In the genomic region with DNA sequence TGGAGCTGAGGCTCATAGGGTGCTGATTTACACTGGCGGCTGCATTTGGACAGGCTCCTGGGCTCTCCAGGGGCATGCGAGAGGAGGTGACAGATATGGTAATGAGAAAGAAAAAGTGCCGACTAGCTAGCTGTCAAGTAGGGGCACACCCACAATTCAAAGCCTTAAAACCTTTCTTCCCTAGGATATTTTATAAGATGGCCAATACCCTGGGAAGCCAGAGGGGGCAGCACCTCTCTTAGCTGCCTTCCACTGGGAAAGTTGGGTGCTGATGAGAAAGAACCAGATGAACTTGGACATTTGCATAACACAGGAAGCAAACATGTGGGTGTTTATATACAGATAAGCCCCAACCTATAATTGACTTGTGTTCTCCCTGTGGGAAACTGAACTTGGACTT, we compare ENCODE assay signal across 11 mouse cellular contexts. TPM values are rescaled to one million over a fixed set of nuclear protein-coding genes. Genes with fewer than 3 reads are reported as not detected.
DNase-seq lines count a peak whose midpoint lies in the region; ATAC-seq and TF ChIP-seq lines count a peak whose summit lies in the region.
"Had no signal": no experiment of that assay in that cellular context is flagged by ENCODE, and none has a peak within 500 bp of the region (broad histone marks: within the 10 kb centered on the region; RNA-seq: fewer than 3 reads in every experiment).

No protein-coding gene starts in this region.

- no peak overlapping the region for H3K4me2 ChIP-seq in intestine, postnatal 0 days (replicated peaks; ENCODE audit: low read depth)
- H3K4me2 ChIP-seq in intestine, embryonic 15.5 days (replicated peaks): no peak overlapping the region
- H3K4me2 ChIP-seq: embryonic facial prominence, embryonic 12.5 days; midbrain, embryonic 12.5 days had no signal

- no peaks in the 10 kb centered on the region for H3K36me3 ChIP-seq in intestine, postnatal 0 days (ENCODE audit: control insufficient read depth, insufficient read depth)
- H3K36me3 ChIP-seq in intestine, embryonic 15.5 days: no peaks in the 10 kb centered on the region
- no peaks in the 10 kb centered on the region for H3K36me3 ChIP-seq in testis, adult 2 months (ENCODE audit: control insufficient read depth, insufficient read depth, low read length)
- no peaks in the 10 kb centered on the region for H3K36me3 ChIP-seq in small intestine, adult 2 months (ENCODE audit: control insufficient read depth, insufficient read depth, low read length)
- no peaks in the 10 kb centered on the region for H3K36me3 ChIP-seq in heart, embryonic 10.5 days
- H3K36me3 ChIP-seq: embryonic facial prominence, embryonic 12.5 days; midbrain, embryonic 12.5 days had no signal

- no peak overlapping the region for H3K9ac ChIP-seq in intestine, postnatal 0 days (ENCODE audit: low read depth, low read length)
- H3K9ac ChIP-seq in intestine, embryonic 15.5 days: no peak overlapping the region
- H3K9ac ChIP-seq: embryonic facial prominence, embryonic 12.5 days; midbrain, embryonic 12.5 days had no signal

- no peak for TF ChIP-seq POLR2A in testis, adult 2 months (IDR thresholded peaks at IDR 0.05; ENCODE audit: control insufficient read depth, low read depth, low read length)
- no peak for TF ChIP-seq POLR2A in cortical plate, adult 2 months (IDR thresholded peaks at IDR 0.05; ENCODE audit: extremely low read depth, insufficient read depth, low read length)
- no peak for TF ChIP-seq POLR2A in small intestine, adult 2 months (IDR thresholded peaks at IDR 0.05; ENCODE audit: low read depth, low read length)

- no peak overlapping the region for H3K4me3 ChIP-seq in intestine, postnatal 0 days (ENCODE audit: low read depth, low read length)
- no peak overlapping the region for H3K4me3 ChIP-seq in intestine, embryonic 15.5 days (replicated peaks)
- H3K4me3 ChIP-seq in testis, adult 2 months (ENCODE audit: control insufficient read depth, low read depth, low read length): no peak overlapping the region
- H3K4me3 ChIP-seq in cortical plate, adult 2 months (ENCODE audit: insufficient read depth, low read length): no peak overlapping the region
- H3K4me3 ChIP-seq in small intestine, adult 2 months (ENCODE audit: low read depth, low read length): no peak overlapping the region
- no peak overlapping the region for H3K4me3 ChIP-seq in heart, embryonic 10.5 days
- H3K4me3 ChIP-seq: embryonic facial prominence, embryonic 12.5 days; midbrain, embryonic 12.5 days had no signal

- no peaks in the 10 kb centered on the region for H3K9me3 ChIP-seq in intestine, postnatal 0 days (ENCODE audit: control insufficient read depth)
- no peaks in the 10 kb centered on the region for H3K9me3 ChIP-seq in intestine, embryonic 15.5 days
- no peaks in the 10 kb centered on the region for H3K9me3 ChIP-seq in heart, embryonic 10.5 days
- H3K9me3 ChIP-seq: embryonic facial prominence, embryonic 12.5 days; midbrain, embryonic 12.5 days had no signal

- H3K4me1 ChIP-seq in intestine, postnatal 0 days (replicated peaks; ENCODE audit: control insufficient read depth, insufficient read depth, low read length): no peaks in the 10 kb centered on the region
- no peaks in the 10 kb centered on the region for H3K4me1 ChIP-seq in intestine, embryonic 15.5 days (replicated peaks)
- peaks cover 12% of the 10 kb centered on the region for H3K4me1 ChIP-seq in testis, adult 2 months (ENCODE audit: control insufficient read depth, insufficient read depth, low read length)
- peaks cover 4% of the 10 kb centered on the region for H3K4me1 ChIP-seq in cortical plate, adult 2 months (ENCODE audit: control insufficient read depth, insufficient read depth, low read length)
- H3K4me1 ChIP-seq in small intestine, adult 2 months (ENCODE audit: control insufficient read depth, insufficient read depth, insufficient read length, low read length): no peaks in the 10 kb centered on the region
- no peaks in the 10 kb centered on the region for H3K4me1 ChIP-seq in heart, embryonic 10.5 days
- H3K4me1 ChIP-seq: embryonic facial prominence, embryonic 12.5 days; midbrain, embryonic 12.5 days had no signal

- WGBS in intestine, postnatal 0 days: 10% methylated on average over 3 of the region's 3 CpGs
- WGBS in intestine, embryonic 15.5 days: 9% methylated on average over 3 of the region's 3 CpGs
- 5% methylated on average over 3 of the region's 3 CpGs for WGBS in small intestine, adult 2 months
- 8% methylated on average over 3 of the region's 3 CpGs for WGBS in heart, embryonic 10.5 days

- no peaks in the 10 kb centered on the region for H3K27me3 ChIP-seq in intestine, postnatal 0 days (replicated peaks; ENCODE audit: control insufficient read depth, insufficient read depth, low read length)
- no peaks in the 10 kb centered on the region for H3K27me3 ChIP-seq in intestine, embryonic 15.5 days (replicated peaks)
- H3K27me3 ChIP-seq in testis, adult 2 months (ENCODE audit: control insufficient read depth, insufficient read depth, low read length): no peaks in the 10 kb centered on the region
- peaks cover 7% of the 10 kb centered on the region for H3K27me3 ChIP-seq in small intestine, adult 2 months (ENCODE audit: control insufficient read depth, insufficient read depth, low read length)
- peaks cover 4% of the 10 kb centered on the region; the same call in 1 of the 2 replicates for H3K27me3 ChIP-seq in heart, embryonic 10.5 days (ENCODE audit: insufficient read depth, poor library complexity, severe bottlenecking)
- H3K27me3 ChIP-seq: midbrain, embryonic 12.5 days had no signal

- H3K27ac ChIP-seq in intestine, postnatal 0 days (ENCODE audit: low read depth, low read length): no peak overlapping the region
- H3K27ac ChIP-seq in intestine, embryonic 15.5 days: no peak overlapping the region
- H3K27ac ChIP-seq in testis, adult 2 months (ENCODE audit: control insufficient read depth, insufficient read depth, low read depth, low read length): no peak overlapping the region
- no peak overlapping the region for H3K27ac ChIP-seq in cortical plate, adult 2 months (ENCODE audit: insufficient read depth, low read length)
- no peak overlapping the region for H3K27ac ChIP-seq in small intestine, adult 2 months (ENCODE audit: insufficient read depth, low read depth, low read length)
- no peak overlapping the region for H3K27ac ChIP-seq in heart, embryonic 10.5 days
- H3K27ac ChIP-seq: embryonic facial prominence, embryonic 12.5 days; midbrain, embryonic 12.5 days had no signal

- DNase-seq in testis, postnatal 14 days (ENCODE audit: low spot score): no peak
- no peak for DNase-seq in heart, embryonic 10.5 days (ENCODE audit: low spot score)
- no peak for DNase-seq in left cerebral cortex, adult 11 months (ENCODE audit: low spot score)

- ATAC-seq in intestine, postnatal 0 days: no peak
- no peak for ATAC-seq in intestine, embryonic 15.5 days

- TF ChIP-seq CTCF in intestine, postnatal 0 days (IDR thresholded peaks at IDR 0.05; ENCODE audit: low read depth): peak; percentile 74
- TF ChIP-seq CTCF in testis, adult 2 months (IDR thresholded peaks at IDR 0.05; ENCODE audit: control insufficient read depth, insufficient read depth, insufficient replicate concordance, low read depth, low read length): peak; percentile 8; the same call in 1 of the 2 replicates
- TF ChIP-seq CTCF in cortical plate, adult 2 months (IDR thresholded peaks at IDR 0.05; ENCODE audit: extremely low read depth, insufficient read depth, low read length): peak; percentile 29; the same call in 1 of the 2 replicates
- peak; percentile 48; the same call in 1 of the 2 replicates for TF ChIP-seq CTCF in small intestine, adult 2 months (IDR thresholded peaks at IDR 0.05; ENCODE audit: extremely low read depth, insufficient read length, insufficient replicate concordance, low read depth, low read length)

RNA-seq across cellular contexts. Expression of gene Krt28, which starts 5.5 kb away (rescaled TPM):
- polyA plus RNA-seq in intestine, postnatal 0 days (2015; fragmentation: Nextera tagmentation; extraction: Ambion mirVana): not detected in 2 replicates
- polyA plus RNA-seq in intestine, embryonic 15.5 days (2015; fragmentation: Nextera tagmentation; extraction: Ambion mirVana): 0.09 TPM in 1 of 2 replicates, not detected in the other
- polyA plus RNA-seq in testis, adult 2 months (2012; rRNA removed): 0.11 and 0.25 TPM in 2 replicates
- 0.15 and 0.25 TPM in 2 replicates for polyA plus RNA-seq in cortical plate, adult 2 months (2012; rRNA removed)
- not detected in 2 replicates for polyA plus RNA-seq in small intestine, adult 2 months (2012; rRNA removed)
- 0.20 and 0.39 TPM in 2 replicates for polyA plus RNA-seq in heart, embryonic 10.5 days (2016; fragmentation: Nextera tagmentation; extraction: Ambion mirVana)
- polyA plus RNA-seq: gonadal fat pad, adult 2 months had no signal

RNA-seq across cellular contexts. Expression of gene Krt27, which starts 18.3 kb away (rescaled TPM):
- not detected in 2 replicates for polyA plus RNA-seq in intestine, postnatal 0 days (2015; fragmentation: Nextera tagmentation; extraction: Ambion mirVana)
- polyA plus RNA-seq in intestine, embryonic 15.5 days (2015; fragmentation: Nextera tagmentation; extraction: Ambion mirVana): not detected in 2 replicates
- not detected in 2 replicates for polyA plus RNA-seq in testis, adult 2 months (2012; rRNA removed)
- not detected in 2 replicates for polyA plus RNA-seq in cortical plate, adult 2 months (2012; rRNA removed)
- polyA plus RNA-seq in small intestine, adult 2 months (2012; rRNA removed): not detected in 2 replicates
- not detected in 2 replicates for polyA plus RNA-seq in heart, embryonic 10.5 days (2016; fragmentation: Nextera tagmentation; extraction: Ambion mirVana)
- polyA plus RNA-seq: embryonic facial prominence, embryonic 12.5 days; gonadal fat pad, adult 2 months; midbrain, embryonic 12.5 days had no signal

RNA-seq across cellular contexts. Expression of gene Krt10, which starts 19.9 kb away (rescaled TPM):
- 13.6 and 14.5 TPM in 2 replicates for polyA plus RNA-seq in intestine, postnatal 0 days (2015; fragmentation: Nextera tagmentation; extraction: Ambion mirVana)
- 18.3 and 21.2 TPM in 2 replicates for polyA plus RNA-seq in intestine, embryonic 15.5 days (2015; fragmentation: Nextera tagmentation; extraction: Ambion mirVana)
- 1.8 TPM in 2 replicates for polyA plus RNA-seq in testis, adult 2 months (2012; rRNA removed)
- polyA plus RNA-seq in cortical plate, adult 2 months (2012; rRNA removed): 10.5 and 12.9 TPM in 2 replicates
- polyA plus RNA-seq in small intestine, adult 2 months (2012; rRNA removed): 0.15 and 0.18 TPM in 2 replicates
- 11.4 and 14.6 TPM in 2 replicates for polyA plus RNA-seq in heart, embryonic 10.5 days (2016; fragmentation: Nextera tagmentation; extraction: Ambion mirVana)

RNA-seq across cellular contexts. Expression of gene Krt26, which starts 31.5 kb away (rescaled TPM):
- not detected in 2 replicates for polyA plus RNA-seq in intestine, postnatal 0 days (2015; fragmentation: Nextera tagmentation; extraction: Ambion mirVana)
- 0.11 TPM in 1 of 2 replicates, not detected in the other for polyA plus RNA-seq in intestine, embryonic 15.5 days (2015; fragmentation: Nextera tagmentation; extraction: Ambion mirVana)
- polyA plus RNA-seq in testis, adult 2 months (2012; rRNA removed): 0.05 and 0.12 TPM in 2 replicates
- 0.04 TPM in 1 of 2 replicates, not detected in the other for polyA plus RNA-seq in cortical plate, adult 2 months (2012; rRNA removed)
- not detected in 2 replicates for polyA plus RNA-seq in small intestine, adult 2 months (2012; rRNA removed)
- polyA plus RNA-seq in heart, embryonic 10.5 days (2016; fragmentation: Nextera tagmentation; extraction: Ambion mirVana): not detected in 2 replicates
- polyA plus RNA-seq: embryonic facial prominence, embryonic 12.5 days; gonadal fat pad, adult 2 months had no signal

RNA-seq across cellular contexts. Expression of gene Krt25, which starts 46.5 kb away (rescaled TPM):
- polyA plus RNA-seq in intestine, postnatal 0 days (2015; fragmentation: Nextera tagmentation; extraction: Ambion mirVana): 0.26 and 0.52 TPM in 2 replicates
- polyA plus RNA-seq in intestine, embryonic 15.5 days (2015; fragmentation: Nextera tagmentation; extraction: Ambion mirVana): not detected in 2 replicates
- not detected in 2 replicates for polyA plus RNA-seq in testis, adult 2 months (2012; rRNA removed)
- polyA plus RNA-seq in cortical plate, adult 2 months (2012; rRNA removed): 0.04 TPM in 1 of 2 replicates, not detected in the other
- not detected in 2 replicates for polyA plus RNA-seq in small intestine, adult 2 months (2012; rRNA removed)
- polyA plus RNA-seq in heart, embryonic 10.5 days (2016; fragmentation: Nextera tagmentation; extraction: Ambion mirVana): not detected in 2 replicates
- polyA plus RNA-seq: embryonic facial prominence, embryonic 12.5 days; gonadal fat pad, adult 2 months; midbrain, embryonic 12.5 days had no signal

Comparison
In these comparisons a context has a peak if more than half of its experiments do, and no peak if none do; other contexts are left out.
1. CTCF ChIP-seq: peak in every context shown above with its lines; median percentile 74 in intestine, postnatal 0 days; 48 in small intestine, adult 2 months; 29 in cortical plate, adult 2 months; 8 in testis, adult 2 months.